Mouse (Mus musculus): ENCODE measurements around the gene Wdr26.

Gene Wdr26

GRCm38 (mm10) chr1:181234326-181235035, 22.7 kb upstream of the Wdr26 start:
- DNase-seq: peak; percentile 24

GRCm38 (mm10) chr1:181233734-181234133, 21.9 kb upstream of the Wdr26 start:
- no peak for DNase-seq

GRCm38 (mm10) chr1:181232307-181233027, 20.7 kb upstream of the Wdr26 start:
- peak; percentile 88 for DNase-seq

DNA sequence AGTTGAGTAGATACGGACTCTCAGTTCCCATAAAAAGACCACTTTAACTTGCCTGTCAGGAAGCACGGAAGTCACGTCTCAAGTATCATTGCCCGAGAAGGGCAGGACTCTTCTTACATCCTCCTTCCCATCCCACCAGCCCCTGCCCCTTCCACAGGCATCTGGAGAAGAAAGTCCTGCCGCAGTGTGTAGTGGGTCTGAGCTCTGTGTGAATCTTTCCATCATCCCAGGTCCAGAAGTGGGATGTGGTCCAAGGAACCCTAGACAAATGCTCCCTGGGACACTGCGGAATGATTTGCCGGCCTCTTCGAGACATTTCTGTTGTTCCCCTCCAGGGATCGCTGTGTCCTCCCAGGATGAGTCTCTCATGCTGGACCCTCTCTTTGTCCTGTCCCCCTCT, 20.0 kb upstream of the Wdr26 start:
- DNase-seq: no peak

GRCm38 (mm10) chr1:181231262-181231661, 19.5 kb upstream of the Wdr26 start:
- DNase-seq: no peak

DNA sequence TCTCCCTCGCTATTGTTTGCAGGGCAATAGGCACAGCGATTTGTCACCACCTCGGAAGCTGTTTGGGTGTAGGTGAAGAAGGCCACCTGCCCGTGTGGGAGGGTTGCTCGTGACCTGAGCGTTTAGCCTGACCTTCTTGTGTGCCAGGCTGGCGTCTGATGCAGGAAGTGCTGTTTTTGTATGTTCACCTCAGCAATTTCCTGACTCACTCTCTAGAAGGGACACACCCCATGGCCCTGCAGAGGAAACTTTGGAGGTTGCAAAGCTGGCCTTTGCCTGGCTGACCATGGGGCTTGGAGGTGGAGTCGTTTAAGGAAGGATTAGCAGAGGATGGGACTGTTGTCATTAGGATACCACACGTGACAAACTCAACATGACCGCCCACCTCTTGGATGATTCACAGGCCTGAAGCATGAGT, 18.9 kb upstream of the Wdr26 start:
- DNase-seq: peak; percentile 45

DNA sequence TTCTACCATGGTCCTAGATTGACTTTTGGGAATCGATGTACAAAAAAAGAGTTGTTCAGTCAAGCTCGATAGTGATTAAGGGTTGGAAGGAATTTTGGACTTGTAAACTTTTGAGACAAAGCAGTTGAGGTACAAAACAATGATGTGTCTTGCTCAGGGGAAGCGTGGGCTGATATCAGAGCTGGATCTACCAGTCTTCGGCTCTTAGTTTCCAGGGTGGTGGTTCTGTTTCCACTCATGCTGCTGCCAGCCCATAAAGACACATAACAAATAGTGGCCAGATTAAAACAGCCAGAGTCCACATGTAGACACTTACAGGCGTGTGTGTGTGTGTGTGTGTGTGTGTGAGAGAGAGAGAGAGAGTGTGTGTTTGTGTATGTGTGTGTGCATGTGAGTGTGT, 17.2 kb upstream of the Wdr26 start:
- DNase-seq: no peak

DNA sequence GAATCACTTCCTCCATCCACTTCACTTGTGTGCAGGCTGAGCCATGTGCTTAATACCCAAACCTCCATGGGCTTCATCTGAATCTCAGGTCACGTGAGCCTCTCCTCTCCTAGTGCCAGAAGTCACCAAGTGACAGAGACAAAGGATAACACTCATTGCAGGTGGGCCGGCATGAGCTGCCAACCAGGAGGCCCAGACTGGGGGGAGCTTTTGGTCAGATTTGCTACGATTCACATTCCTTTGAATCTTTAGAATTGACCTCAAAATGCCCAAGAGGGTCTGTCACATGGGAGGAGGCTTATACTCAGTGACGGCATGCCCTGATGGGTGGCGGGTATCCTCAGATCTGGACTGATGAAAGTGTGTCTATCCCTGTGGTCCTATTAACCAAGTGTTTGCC, 16.8 kb upstream of the Wdr26 start:
- no peak for DNase-seq

- no peak for DNase-seq
Observed at GRCm38 (mm10) chr1:181227804-181228203, 16.0 kb upstream of the Wdr26 start.

- DNase-seq: no peak
Observed at GRCm38 (mm10) chr1:181226850-181227249, 15.0 kb upstream of the Wdr26 start.

DNA sequence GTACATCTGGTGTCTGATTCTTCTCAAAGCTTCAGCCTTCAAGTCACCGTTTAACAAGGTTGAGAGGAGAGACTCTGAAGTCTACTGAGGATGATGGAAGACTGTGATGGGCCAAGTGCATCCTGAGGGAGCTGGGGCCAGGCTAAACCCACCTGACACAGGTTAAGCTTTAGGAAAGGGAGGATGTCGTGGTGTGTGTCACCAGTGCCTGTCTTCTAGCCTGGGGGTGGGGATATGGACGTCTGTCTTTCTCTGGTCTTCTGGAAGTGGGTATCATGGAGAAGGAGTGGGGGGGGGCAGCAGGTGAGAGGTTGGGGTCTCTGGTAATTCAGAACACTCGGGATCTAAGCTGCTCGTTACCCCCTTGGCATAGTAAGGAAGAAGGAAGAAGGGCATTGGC, 13.5 kb upstream of the Wdr26 start:
- DNase-seq: no peak

DNA sequence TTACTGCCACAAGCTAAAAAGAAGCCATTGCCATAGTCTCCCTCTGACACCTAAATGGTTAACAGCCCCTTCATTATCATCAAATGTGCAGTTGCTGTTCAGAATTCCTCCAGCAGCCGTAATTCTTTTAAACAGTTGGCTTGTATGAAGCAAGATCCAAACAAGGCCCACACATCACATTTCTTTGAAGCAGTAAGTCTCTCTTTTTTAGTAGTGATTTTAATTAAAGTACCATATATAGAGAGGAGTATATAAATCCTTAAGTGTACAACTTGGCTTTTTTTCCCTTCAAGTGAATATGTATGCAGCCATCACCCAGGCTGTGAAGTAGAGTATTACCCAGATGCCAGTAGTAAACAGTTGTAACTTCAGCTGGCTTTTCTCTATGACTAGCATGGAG, 10.2 kb upstream of the Wdr26 start:
- no peak for DNase-seq

DNA sequence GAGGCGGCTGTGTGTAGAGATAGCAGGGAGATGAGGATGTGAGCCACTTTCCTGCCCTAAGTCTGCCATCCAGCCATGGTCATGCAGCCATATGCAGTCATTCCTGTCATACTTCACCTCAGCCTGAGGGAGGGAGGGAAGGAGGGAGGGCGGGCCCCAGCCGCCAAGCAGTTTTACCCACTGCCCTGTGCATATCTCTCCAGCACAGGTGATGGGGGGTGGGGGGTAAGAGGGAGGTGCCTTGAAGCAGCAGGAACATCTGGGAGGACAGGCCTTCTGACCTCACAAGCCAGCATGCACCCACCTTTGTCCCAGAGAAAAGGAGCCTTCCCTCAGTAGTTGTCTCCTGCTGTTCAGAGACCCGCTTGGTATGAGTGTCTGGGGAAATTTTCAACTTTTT, 4.5 kb upstream of the Wdr26 start:
- DNase-seq: no peak

DNA sequence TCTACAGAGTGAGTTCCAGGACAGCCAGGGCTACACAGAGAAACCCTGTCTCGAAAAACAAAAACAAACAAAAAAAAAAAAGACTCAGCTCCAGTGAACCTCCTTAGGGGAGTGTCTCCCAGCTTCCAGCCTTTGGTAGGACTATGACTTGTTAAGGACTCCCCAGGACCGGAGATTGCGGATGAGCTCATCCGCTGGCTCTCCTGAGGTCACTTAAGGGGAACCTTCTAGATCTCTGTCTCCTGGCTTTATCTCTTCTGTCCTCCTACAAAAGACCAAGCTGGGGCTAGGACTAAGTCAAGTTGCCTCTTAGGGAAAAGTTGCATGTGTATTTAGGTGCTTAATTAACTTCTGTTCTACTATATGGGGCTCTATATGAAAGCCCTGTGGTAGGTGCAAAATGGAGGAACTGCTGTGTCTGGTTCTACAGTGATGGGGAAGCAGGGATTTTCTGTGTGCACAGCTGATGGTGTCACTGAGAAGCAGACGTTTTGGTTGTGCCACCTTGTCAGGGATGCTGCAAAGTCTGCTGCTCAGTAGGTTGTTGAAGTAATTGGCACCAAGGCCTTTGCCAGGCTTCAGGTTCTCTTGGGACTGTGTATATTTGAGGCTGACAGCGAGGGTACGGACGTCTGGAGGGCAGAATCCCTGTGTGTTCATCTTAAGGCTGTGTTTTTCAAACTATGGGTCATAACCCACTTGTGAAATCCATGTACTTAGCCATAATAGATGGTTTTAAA, 2.7 kb upstream of the Wdr26 start:
- no peak for DNase-seq

- DNase-seq: peak; percentile 31
Observed at GRCm38 (mm10) chr1:181211403-181211919, 340 bp downstream of the Wdr26 start.

DNA sequence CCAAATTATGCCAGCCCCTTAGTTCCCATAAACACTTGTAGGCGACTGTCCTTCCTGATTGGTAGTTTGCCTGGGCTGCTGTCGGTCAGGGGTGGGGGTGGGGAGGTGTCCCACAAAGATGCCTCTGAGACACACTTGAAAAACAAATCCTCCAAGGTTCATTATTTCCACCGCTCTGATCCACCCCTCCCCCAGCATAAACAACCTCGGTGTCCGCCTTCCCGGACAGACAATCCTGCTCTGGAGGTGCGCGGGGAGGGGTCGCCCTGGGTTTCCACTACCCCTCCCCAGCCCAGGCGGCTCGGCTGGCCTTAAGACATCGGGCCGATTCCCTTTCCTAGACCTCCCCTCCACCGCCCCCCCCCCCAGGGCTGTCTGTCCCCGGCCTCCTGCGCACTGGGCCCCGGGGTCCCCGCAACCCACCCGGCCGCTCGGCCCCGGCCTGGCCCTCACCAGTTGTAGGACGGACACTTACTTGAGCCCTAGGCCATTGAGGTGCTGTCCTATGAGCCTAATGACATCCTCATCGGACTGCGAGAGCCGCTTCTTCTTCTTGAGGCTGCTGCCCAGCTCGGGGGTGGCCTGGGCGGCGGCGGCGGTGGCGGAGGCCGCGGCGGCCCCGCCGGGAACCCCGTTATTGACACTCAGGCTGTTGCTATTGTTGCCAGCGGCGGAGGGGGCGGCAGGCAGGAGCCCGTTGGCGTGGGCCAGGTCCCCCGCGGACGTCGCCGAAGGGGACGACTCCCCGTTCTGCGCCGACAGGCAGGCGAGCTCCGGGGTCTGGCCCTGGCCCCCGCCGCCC, 999 bp downstream of the Wdr26 start:
- peak; percentile 57 for DNase-seq

DNA sequence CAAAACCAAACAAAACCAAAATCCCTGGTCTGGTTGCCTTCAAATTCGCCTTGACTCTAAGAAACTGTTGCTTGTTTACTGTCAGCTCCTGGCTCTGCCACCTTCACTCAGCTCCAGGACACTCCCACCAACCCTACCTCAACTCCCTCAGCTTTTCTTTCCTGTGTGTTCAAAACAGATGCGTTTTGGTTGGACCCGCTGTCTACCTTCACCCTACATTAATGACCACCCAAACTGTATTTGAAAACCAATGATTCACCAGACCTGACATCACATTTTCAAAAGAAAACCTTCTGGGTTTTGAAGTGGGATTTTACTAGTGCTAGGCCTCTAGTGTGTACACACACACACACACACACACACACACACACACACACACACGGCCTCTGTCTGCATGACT, 1.7 kb downstream of the Wdr26 start:
- no peak for DNase-seq

DNA sequence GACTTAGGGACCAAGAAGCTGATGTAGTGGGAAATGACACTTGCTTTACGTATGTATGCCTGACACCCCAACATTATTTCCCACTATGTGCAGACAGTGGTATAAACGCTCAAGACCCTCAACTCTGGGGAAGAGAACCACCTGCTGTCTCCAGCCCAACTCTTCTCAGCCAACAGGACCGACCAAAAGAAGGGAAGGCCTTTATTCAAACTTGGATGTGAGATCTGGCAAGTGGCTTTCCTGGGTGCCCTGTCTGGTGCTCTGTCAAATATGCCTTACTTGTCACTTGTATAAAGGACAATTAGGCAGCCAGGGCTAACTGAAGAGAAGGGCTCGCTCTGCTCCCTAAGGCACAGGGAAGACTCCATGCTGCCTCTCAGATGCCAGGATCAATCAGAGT, 12.4 kb downstream of the Wdr26 start:
- DNase-seq: no peak

GRCm38 (mm10) chr1:181188925-181189324, 22.9 kb downstream of the Wdr26 start:
- no peak for DNase-seq

GRCm38 (mm10) chr1:181170210-181170609, 41.6 kb downstream of the Wdr26 start:
- DNase-seq: no peak

GRCm38 (mm10) chr1:181168377-181168776, 43.4 kb downstream of the Wdr26 start:
- no peak for DNase-seq

GRCm38 (mm10) chr1:181167816-181168215, 44.0 kb downstream of the Wdr26 start:
- no peak for DNase-seq

- DNase-seq: no peak
Observed at GRCm38 (mm10) chr1:181151541-181151940, 60.3 kb downstream of the Wdr26 start.
